Mouse (Mus musculus): ENCODE results near the gene Krt20. TPM values are rescaled to one million over a fixed set of nuclear protein-coding genes. Genes with fewer than 3 reads are reported as not detected.

The Krt20 gene
- polyA plus RNA-seq (2015; fragmentation: Nextera tagmentation; extraction: Ambion mirVana): 0.54 and 2.5 TPM in 2 replicates

DNA sequence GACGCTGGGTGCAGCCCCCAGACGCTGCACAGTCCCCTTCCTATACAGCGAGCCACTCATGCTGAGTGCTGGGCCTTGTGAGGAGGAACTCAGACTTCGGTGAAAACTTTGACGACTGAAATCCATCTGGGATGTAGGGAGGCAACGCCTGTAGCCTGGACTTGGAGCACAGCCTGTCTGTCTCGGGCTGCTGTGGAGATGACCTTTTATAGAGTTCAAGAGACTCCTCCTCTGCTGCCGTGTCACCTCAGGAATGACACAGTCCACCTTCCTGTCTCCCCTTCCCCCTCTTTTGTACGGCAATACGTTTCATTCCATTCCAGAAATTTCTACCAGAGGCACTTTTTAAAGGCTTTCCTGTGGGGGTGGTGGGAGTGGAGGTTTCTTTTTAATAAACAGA is at the start of gene Krt20:
Krt20 (minus strand) TSS at position 179 of the 400 bp plus-strand sequence.
- no peaks in the 10 kb centered on the region for H3K36me3 ChIP-seq (ENCODE audit: control insufficient read depth, insufficient read depth)
- peaks cover 4% of the 10 kb centered on the region; the same call in 1 of the 2 replicates for H3K4me1 ChIP-seq (ENCODE audit: control insufficient read depth, insufficient read depth, low read length)
- no peak for ATAC-seq (replicated peaks; ENCODE audit: extremely low read depth, insufficient read depth, low FRiP score)
- no peaks in the 10 kb centered on the region for H3K9me3 ChIP-seq (replicated peaks; ENCODE audit: control insufficient read depth, low read length)
- WGBS: 25% methylated on average over 10 of the region's 10 CpGs
- H3K4me2 ChIP-seq (ENCODE audit: low read depth, low read length): peak within 1 kb of the TSS; percentile 26; the same call in 1 of the 2 replicates
- H3K9ac ChIP-seq (ENCODE audit: low read length): 0 out of 2 replicates have a peak within 1 kb of the TSS, but pooled peaks have one; percentile 35
- H3K27ac ChIP-seq (ENCODE audit: low read length): no peak within 1 kb of the TSS
- no peaks in the 10 kb centered on the region for H3K27me3 ChIP-seq (ENCODE audit: control insufficient read depth, insufficient read depth, low read length)
- H3K4me3 ChIP-seq (ENCODE audit: low read length): 0 out of 2 replicates have a peak within 1 kb of the TSS, but pooled peaks have one; percentile 4

DNA sequence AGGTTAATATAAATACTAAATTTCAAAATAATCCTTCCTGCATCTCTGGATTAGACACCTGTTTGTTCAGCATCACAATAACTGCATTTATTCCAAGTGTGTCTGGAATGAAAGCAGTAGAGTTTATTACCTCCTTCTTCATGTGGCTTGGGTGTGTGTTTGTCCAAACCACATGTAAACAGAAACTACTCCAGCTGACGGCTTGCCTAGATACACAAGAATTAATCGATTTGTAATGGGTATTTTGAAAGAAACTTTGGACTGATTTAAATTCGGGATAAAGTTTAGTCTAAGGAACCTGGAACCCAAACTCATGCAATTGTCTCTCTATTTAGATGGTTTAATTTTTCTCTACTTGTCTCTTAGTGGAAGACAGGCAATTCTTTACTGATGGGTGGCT is 37.0 kb upstream of the Krt20 start:
- Histone ChIP-seq H3K9me3 (replicated peaks; ENCODE audit: control insufficient read depth, low read length) (no peaks in the 10 kb centered on the region), H3K9ac (ENCODE audit: low read length) (no peak overlapping the region), H3K4me3 (ENCODE audit: low read length) (no peak overlapping the region), H3K27me3 (ENCODE audit: control insufficient read depth, insufficient read depth, low read length) (no peaks in the 10 kb centered on the region), H3K36me3 (ENCODE audit: control insufficient read depth, insufficient read depth) (no peaks in the 10 kb centered on the region), H3K27ac (ENCODE audit: low read length) (no peak overlapping the region), H3K4me2 (ENCODE audit: low read depth, low read length) (no peak overlapping the region), H3K4me1 (ENCODE audit: control insufficient read depth, insufficient read depth, low read length) (no peaks in the 10 kb centered on the region)
- WGBS: 73% methylated on average over 3 of the region's 3 CpGs
- no peak for ATAC-seq (replicated peaks; ENCODE audit: extremely low read depth, insufficient read depth, low FRiP score)

DNA sequence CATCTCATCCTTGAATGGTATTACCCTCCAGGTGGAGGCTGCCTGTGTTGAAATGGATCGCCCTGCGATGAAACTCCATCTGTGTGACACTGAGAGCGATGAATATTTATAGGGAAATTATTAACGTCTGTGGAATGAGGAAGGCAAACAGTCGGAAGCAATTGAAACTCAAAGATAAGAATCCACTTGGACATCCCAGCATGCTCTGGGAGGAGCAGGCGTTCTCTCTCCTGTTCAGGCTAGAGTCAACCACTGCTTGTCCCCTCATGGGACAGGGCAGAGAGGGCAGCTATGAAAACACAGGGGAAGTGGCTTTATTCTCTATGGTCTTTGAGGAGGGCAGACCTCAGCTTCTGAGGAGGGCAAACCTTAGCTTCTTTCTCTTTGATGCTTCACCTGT is 35.5 kb upstream of the Krt20 start:
- Histone ChIP-seq H3K9me3 (replicated peaks; ENCODE audit: control insufficient read depth, low read length) (no peaks in the 10 kb centered on the region), H3K9ac (ENCODE audit: low read length) (no peak overlapping the region), H3K4me2 (ENCODE audit: low read depth, low read length) (no peak overlapping the region), H3K27me3 (ENCODE audit: control insufficient read depth, insufficient read depth, low read length) (no peaks in the 10 kb centered on the region), H3K36me3 (ENCODE audit: control insufficient read depth, insufficient read depth) (no peaks in the 10 kb centered on the region), H3K4me1 (ENCODE audit: control insufficient read depth, insufficient read depth, low read length) (no peaks in the 10 kb centered on the region), H3K4me3 (ENCODE audit: low read length) (no peak overlapping the region), H3K27ac (ENCODE audit: low read length) (no peak overlapping the region)
- no peak for ATAC-seq (replicated peaks; ENCODE audit: extremely low read depth, insufficient read depth, low FRiP score)
- whole genome bisulfite sequencing: 61% methylated on average over 6 of the region's 6 CpGs

DNA sequence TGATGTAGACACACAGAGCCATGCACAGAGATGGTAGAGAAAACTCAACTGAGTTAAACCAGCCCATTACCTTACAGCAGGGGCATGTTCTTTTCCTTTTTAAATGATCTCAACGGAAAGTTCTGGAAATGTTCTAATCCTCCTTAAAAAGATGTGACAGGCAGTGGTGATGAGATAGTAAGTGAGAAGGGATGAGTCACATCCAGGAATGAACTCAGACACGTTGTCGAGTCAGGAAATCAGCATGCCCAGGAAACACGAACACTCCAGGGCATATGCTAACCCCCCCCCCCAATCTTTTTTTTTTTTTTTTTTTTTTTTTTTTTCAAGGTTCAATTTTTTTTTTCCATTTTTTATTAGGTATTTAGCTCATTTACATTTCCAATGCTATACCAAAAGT is 34.5 kb upstream of the Krt20 start:
- Histone ChIP-seq H3K9ac (ENCODE audit: low read length) (no peak overlapping the region), H3K4me3 (ENCODE audit: low read length) (no peak overlapping the region), H3K4me2 (ENCODE audit: low read depth, low read length) (no peak overlapping the region), H3K27me3 (ENCODE audit: control insufficient read depth, insufficient read depth, low read length) (no peaks in the 10 kb centered on the region), H3K27ac (ENCODE audit: low read length) (no peak overlapping the region), H3K36me3 (ENCODE audit: control insufficient read depth, insufficient read depth) (no peaks in the 10 kb centered on the region), H3K4me1 (ENCODE audit: control insufficient read depth, insufficient read depth, low read length) (no peaks in the 10 kb centered on the region), H3K9me3 (replicated peaks; ENCODE audit: control insufficient read depth, low read length) (no peaks in the 10 kb centered on the region)
- WGBS: 54% methylated on average over 4 of the region's 4 CpGs
- ATAC-seq (replicated peaks; ENCODE audit: extremely low read depth, insufficient read depth, low FRiP score): no peak

DNA sequence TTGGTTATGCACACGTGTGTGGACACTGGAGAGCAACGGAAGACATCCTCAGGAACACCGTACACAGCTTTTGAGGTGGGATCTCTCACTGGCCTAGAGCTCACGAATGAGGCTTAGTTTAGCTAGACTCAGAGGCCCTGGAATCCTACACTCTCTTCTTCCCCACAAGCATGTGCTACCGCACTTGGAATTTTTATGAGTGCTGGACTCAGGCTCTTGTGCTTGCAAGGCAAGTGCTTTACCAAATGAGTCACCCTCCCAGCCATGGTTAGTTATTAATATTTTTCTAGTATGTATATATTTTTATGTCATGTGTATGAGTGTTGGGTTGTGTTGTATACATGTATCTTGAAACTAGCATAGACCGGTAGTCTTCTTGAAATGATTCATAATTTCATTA is 34.0 kb upstream of the Krt20 start:
- H3K27me3 ChIP-seq (ENCODE audit: control insufficient read depth, insufficient read depth, low read length): no peaks in the 10 kb centered on the region
- WGBS: 87% methylated on average over 6 of the region's 6 CpGs
- no peaks in the 10 kb centered on the region for H3K36me3 ChIP-seq (ENCODE audit: control insufficient read depth, insufficient read depth)
- H3K4me1 ChIP-seq (ENCODE audit: control insufficient read depth, insufficient read depth, low read length): no peaks in the 10 kb centered on the region
- H3K9me3 ChIP-seq (replicated peaks; ENCODE audit: control insufficient read depth, low read length): no peaks in the 10 kb centered on the region
- H3K4me3 ChIP-seq (ENCODE audit: low read length): no peak overlapping the region
- no peak overlapping the region for H3K4me2 ChIP-seq (ENCODE audit: low read depth, low read length)
- ATAC-seq (replicated peaks; ENCODE audit: extremely low read depth, insufficient read depth, low FRiP score): no peak
- H3K9ac ChIP-seq (ENCODE audit: low read length): no peak overlapping the region
- H3K27ac ChIP-seq (ENCODE audit: low read length): no peak overlapping the region

DNA sequence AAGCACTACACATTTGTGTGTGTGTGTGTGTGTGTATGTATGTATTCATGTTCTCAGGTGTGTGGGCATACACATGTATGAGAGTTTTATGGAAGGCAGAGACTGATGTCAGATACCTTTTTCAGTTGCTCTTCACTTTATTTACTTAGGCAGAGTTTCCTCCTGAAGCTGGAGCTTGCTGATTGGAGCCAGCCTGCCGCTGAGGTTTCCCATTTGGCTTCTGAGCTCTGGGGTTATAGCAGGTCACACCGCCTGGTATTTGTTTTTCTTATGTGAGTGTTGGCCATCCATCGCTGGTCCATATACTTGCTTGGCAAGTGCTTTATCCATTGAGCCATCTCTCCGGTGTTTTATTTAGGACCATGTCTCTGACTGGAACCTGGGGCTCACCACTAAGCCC is 31.3 kb upstream of the Krt20 start:
- no peak overlapping the region for H3K9ac ChIP-seq (ENCODE audit: low read length)
- no peaks in the 10 kb centered on the region for H3K4me1 ChIP-seq (ENCODE audit: control insufficient read depth, insufficient read depth, low read length)
- H3K9me3 ChIP-seq (replicated peaks; ENCODE audit: control insufficient read depth, low read length): no peaks in the 10 kb centered on the region
- H3K4me3 ChIP-seq (ENCODE audit: low read length): no peak overlapping the region
- WGBS: 73% methylated on average over 4 of the region's 4 CpGs
- no peaks in the 10 kb centered on the region for H3K27me3 ChIP-seq (ENCODE audit: control insufficient read depth, insufficient read depth, low read length)
- no peaks in the 10 kb centered on the region for H3K36me3 ChIP-seq (ENCODE audit: control insufficient read depth, insufficient read depth)
- ATAC-seq (replicated peaks; ENCODE audit: extremely low read depth, insufficient read depth, low FRiP score): no peak
- H3K4me2 ChIP-seq (ENCODE audit: low read depth, low read length): no peak overlapping the region
- H3K27ac ChIP-seq (ENCODE audit: low read length): no peak overlapping the region

DNA sequence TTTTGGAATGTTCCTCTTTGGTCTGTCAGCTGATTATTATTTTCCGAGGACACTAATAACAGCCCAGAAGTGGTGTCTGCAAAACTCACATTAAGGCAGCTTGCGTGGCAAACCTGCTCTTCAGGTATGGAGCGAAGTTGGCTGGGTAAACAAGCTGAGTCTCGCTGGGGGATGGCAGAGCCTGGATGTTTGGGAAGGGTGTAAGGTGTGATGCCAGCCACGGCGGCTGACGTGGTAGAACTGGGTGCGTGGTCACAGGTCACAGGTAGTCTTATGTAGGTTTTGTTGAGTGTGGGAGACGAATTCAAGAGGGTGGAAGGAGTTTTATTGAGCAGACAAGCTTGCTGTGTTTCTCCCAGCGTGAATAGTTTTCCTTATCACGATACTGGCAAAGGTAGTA is 30.6 kb upstream of the Krt20 start:
- no peak for ATAC-seq (replicated peaks; ENCODE audit: extremely low read depth, insufficient read depth, low FRiP score)
- WGBS: 78% methylated on average over 11 of the region's 11 CpGs
- Histone ChIP-seq H3K27ac (ENCODE audit: low read length) (no peak overlapping the region), H3K4me2 (ENCODE audit: low read depth, low read length) (no peak overlapping the region), H3K9ac (ENCODE audit: low read length) (no peak overlapping the region), H3K9me3 (replicated peaks; ENCODE audit: control insufficient read depth, low read length) (no peaks in the 10 kb centered on the region), H3K4me3 (ENCODE audit: low read length) (no peak overlapping the region), H3K4me1 (ENCODE audit: control insufficient read depth, insufficient read depth, low read length) (no peaks in the 10 kb centered on the region), H3K36me3 (ENCODE audit: control insufficient read depth, insufficient read depth) (no peaks in the 10 kb centered on the region), H3K27me3 (ENCODE audit: control insufficient read depth, insufficient read depth, low read length) (no peaks in the 10 kb centered on the region)

DNA sequence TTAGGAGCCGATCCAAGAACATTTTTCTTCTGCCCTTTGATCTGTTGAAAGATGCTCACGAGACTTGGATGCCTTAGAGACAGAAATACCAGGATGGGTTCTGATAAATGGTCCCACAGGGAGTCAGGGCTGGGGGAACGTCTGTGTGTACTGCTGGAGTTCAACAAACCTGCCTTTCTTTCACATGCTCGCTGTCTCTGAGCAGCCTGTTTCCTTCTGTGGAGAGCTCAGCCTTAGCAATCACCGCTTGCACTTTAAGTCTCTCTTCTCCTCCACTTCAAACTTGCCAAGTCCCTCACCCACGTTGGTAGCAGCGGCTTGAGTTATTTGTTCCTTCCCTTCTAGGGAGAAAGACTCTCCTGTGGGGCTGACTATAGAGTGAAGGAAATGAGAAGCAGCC is 28.4 kb upstream of the Krt20 start:
- Histone ChIP-seq H3K27me3 (ENCODE audit: control insufficient read depth, insufficient read depth, low read length) (peaks cover 4% of the 10 kb centered on the region; the same call in 1 of the 2 replicates), H3K36me3 (ENCODE audit: control insufficient read depth, insufficient read depth) (no peaks in the 10 kb centered on the region), H3K4me2 (ENCODE audit: low read depth, low read length) (no peak overlapping the region), H3K9ac (ENCODE audit: low read length) (0 out of 2 replicates have a peak overlapping the region, but pooled peaks have one; percentile 13), H3K4me3 (ENCODE audit: low read length) (no peak overlapping the region), H3K4me1 (ENCODE audit: control insufficient read depth, insufficient read depth, low read length) (no peaks in the 10 kb centered on the region), H3K27ac (ENCODE audit: low read length) (no peak overlapping the region), H3K9me3 (replicated peaks; ENCODE audit: control insufficient read depth, low read length) (no peaks in the 10 kb centered on the region)
- 16% methylated on average over 7 of the region's 7 CpGs for WGBS
- ATAC-seq (replicated peaks; ENCODE audit: extremely low read depth, insufficient read depth, low FRiP score): no peak

DNA sequence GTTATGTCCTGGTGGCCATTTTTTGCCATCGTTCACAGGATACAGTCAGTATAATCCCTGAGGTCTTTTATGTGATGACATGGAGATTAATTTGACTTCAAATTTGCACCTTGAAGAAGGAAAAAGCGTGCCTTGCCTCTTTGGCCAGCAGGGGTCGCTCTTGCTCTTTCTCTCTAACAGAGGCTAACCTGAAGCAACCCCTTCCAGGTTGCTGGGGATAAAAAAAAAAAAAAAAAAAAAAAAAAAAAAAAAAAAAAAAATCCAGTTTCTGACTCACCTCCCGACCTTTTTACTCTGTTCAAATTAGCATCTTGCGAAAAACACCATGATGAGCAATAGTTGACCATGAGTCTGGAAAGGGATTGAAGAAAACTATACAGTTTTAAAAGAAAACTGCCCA is 26.9 kb upstream of the Krt20 start:
- H3K36me3 ChIP-seq (ENCODE audit: control insufficient read depth, insufficient read depth): no peaks in the 10 kb centered on the region
- no peak overlapping the region for H3K4me3 ChIP-seq (ENCODE audit: low read length)
- H3K27me3 ChIP-seq (ENCODE audit: control insufficient read depth, insufficient read depth, low read length): peaks cover 4% of the 10 kb centered on the region; the same call in 1 of the 2 replicates
- H3K4me1 ChIP-seq (ENCODE audit: control insufficient read depth, insufficient read depth, low read length): no peaks in the 10 kb centered on the region
- no peak overlapping the region for H3K27ac ChIP-seq (ENCODE audit: low read length)
- 3% methylated on average over 5 of the region's 5 CpGs for WGBS
- ATAC-seq (replicated peaks; ENCODE audit: extremely low read depth, insufficient read depth, low FRiP score): no peak; the same call in 1 of the 2 replicates
- H3K9ac ChIP-seq (ENCODE audit: low read length): no peak overlapping the region
- no peaks in the 10 kb centered on the region for H3K9me3 ChIP-seq (replicated peaks; ENCODE audit: control insufficient read depth, low read length)
- H3K4me2 ChIP-seq (ENCODE audit: low read depth, low read length): no peak overlapping the region
